Mouse (Mus musculus) ES-E14 (cell line): ENCODE data around the gene Tbc1d17. TPM values are rescaled to one million over a fixed set of nuclear protein-coding genes. Genes with fewer than 3 reads are reported as not detected.
"Not testable (repeated sequence)": the region's sequence is repeated elsewhere in the genome, so short reads cannot be mapped to it uniquely, and the experiment has no call there.

Source experiments
- DNase-seq: peaks from one replicate; pipeline ENCODE4 v3.0.0-alpha.2; 2013; ENCODE audit warnings: low read depth, low spot score
- H3K27ac ChIP-seq: 2 replicates; pipeline ENCODE4 v1.5.1; 2012; ENCODE audit warnings: low read depth, mild to moderate bottlenecking, low read length, moderate library complexity, mixed read lengths; ENCODE audit not compliant: poor library complexity, insufficient read depth, severe bottlenecking
- H3K36me3 ChIP-seq: 2 replicates; pipeline ENCODE4 v1.6.1; 2012; ENCODE audit warnings: mild to moderate bottlenecking, low read length, moderate library complexity, mixed read lengths; ENCODE audit not compliant: control insufficient read depth, poor library complexity, insufficient read depth, severe bottlenecking
- H3K4me1 ChIP-seq, 2 experiments: fragments of 150-350 bp in 1 of 2; sonication (generic) in 1 of 2; 2 replicates each; pipeline ENCODE4 v1.6.1; 2012; ENCODE audit warnings: low read length in 2 of 2, mild to moderate bottlenecking in 1 of 2, mixed read lengths in 1 of 2; ENCODE audit not compliant: control insufficient read depth in 2 of 2, insufficient read depth in 2 of 2, poor library complexity in 1 of 2
- H3K4me3 ChIP-seq, 2 experiments: fragments of 150-350 bp in 1 of 2; sonication (generic) in 1 of 2; 2 replicates each; pipeline ENCODE4 v1.5.1; 2012; ENCODE audit warnings: low read length in 2 of 2, low read depth in 1 of 2, mild to moderate bottlenecking in 1 of 2, mixed read lengths in 1 of 2; ENCODE audit not compliant: insufficient read depth in 1 of 2, poor library complexity in 1 of 2, severe bottlenecking in 1 of 2
- H3K9ac ChIP-seq: 2 replicates; pipeline ENCODE4 v1.6.1; 2012; ENCODE audit warnings: low read depth, mild to moderate bottlenecking, low read length, mixed read lengths; ENCODE audit not compliant: poor library complexity, insufficient read depth, severe bottlenecking
- H3K9me3 ChIP-seq: fragments of 150-350 bp; sonication (generic); 2 replicates; pipeline ENCODE4 v1.6.1; 2012; ENCODE audit warnings: low read depth, mild to moderate bottlenecking, low read length; ENCODE audit not compliant: control insufficient read depth, insufficient read depth
- CHD2 ChIP-seq: IDR thresholded peaks from 2 replicates; pipeline ENCODE4 v1.6.1; 2014; ENCODE audit warnings: mild to moderate bottlenecking, low read depth, low read length, inconsistent platforms
- HCFC1 ChIP-seq: IDR thresholded peaks from 2 replicates; pipeline ENCODE4 v1.6.1; 2012; ENCODE audit warnings: low read length, inconsistent platforms, borderline replicate concordance; ENCODE audit not compliant: insufficient read depth
- MAFK ChIP-seq: IDR thresholded peaks from 2 replicates; pipeline ENCODE4 v1.6.1; 2014; ENCODE audit warnings: mild to moderate bottlenecking, low read depth, low read length, inconsistent platforms; ENCODE audit not compliant: insufficient read depth
- ZC3H11A ChIP-seq: IDR thresholded peaks from 2 replicates; pipeline ENCODE4 v1.6.1; 2012; ENCODE audit warnings: low read depth, mild to moderate bottlenecking, inconsistent platforms, low read length, borderline replicate concordance
- ZNF384 ChIP-seq: IDR thresholded peaks from 2 replicates; pipeline ENCODE4 v1.6.1; 2012; ENCODE audit warnings: low read depth, low read length, inconsistent platforms
- in situ Hi-C, 2 experiments: fragments of 600-800 bp; cut with MboI; formaldehyde crosslinking; loops; one replicate each; pipeline ENCODE4 v1.15.1; 2025; ENCODE audit warnings: low sequenced_read_pairs in 2 of 2, inconsistent platforms in 1 of 2; ENCODE audit not compliant: unreplicated experiment in 2 of 2
- total RNA-seq: library from RNA; depleted of rRNA; stranded (reverse); fragments of 300-350 nt; gene quantifications from 2 replicates; pipeline ENCODE4 v1.2.3, GENCODE M21; 2012

The Tbc1d17 gene
- total RNA-seq, 1 experiment = 31.5 TPM

DNA sequence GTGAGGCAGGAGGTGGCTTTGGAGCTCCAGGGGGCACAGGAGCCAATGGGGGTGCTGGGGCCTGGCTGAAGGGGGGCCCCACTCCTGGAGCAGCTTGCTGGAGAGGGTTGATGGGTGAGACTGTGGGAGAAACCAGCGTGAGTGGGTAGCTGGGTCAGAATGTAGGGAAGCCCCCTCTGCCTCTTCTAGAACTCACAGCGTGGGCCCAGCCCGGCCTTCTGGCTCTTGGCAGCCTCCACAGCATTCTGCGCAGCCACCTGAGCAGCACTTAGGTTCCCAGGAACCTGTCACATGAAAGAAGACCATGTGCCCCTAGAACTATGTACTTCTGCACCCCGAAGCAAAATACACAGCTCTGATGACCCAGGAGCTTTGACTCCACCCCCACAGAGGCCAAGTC, 35.8 kb upstream of the Tbc1d17 start:
- Histone ChIP-seq H3K36me3 (peaks cover 75% of the 10 kb centered on the region), H3K9me3 (no peaks in the 10 kb centered on the region), H3K27ac (no peak overlapping the region), H3K9ac (no peak overlapping the region), H3K4me3 (no peak overlapping the region), H3K4me1 (peaks cover 0 to 7% of the 10 kb centered on the region in 2 experiments; a peak in 1 of 4 replicates)
- no peak for DNase-seq
- in situ Hi-C loops = no loop called here
- TF ChIP-seq HCFC1 = no peak
- no peak for TF ChIP-seq ZC3H11A
- TF ChIP-seq CHD2 = no peak
- TF ChIP-seq MAFK = no peak
- no peak for TF ChIP-seq ZNF384

DNA sequence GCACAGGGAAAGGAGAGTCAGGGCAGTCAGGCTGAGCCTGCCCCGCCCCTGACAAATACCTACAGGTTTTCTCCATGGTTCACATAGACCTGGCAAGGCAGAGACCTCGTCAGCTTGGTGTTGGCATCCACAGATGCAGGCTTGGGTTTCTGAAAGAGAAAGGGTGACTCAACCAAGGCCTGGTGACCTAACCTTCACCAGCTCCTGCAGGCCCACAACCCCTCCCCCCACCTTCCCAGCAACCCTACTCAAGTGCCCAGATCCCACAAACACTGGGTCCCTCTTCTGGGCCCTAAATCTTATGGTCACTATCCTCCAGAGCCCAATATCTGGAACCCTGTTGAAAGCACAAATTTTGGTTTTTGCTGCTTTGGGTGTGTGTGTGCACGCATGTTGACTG, 34.2 kb upstream of the Tbc1d17 start:
- in situ Hi-C loops = no loop called here
- H3K9ac ChIP-seq = no peak overlapping the region
- H3K9me3 ChIP-seq = no peaks in the 10 kb centered on the region
- H3K4me1 ChIP-seq = peaks cover 0 to 7% of the 10 kb centered on the region in 2 experiments; a peak in 1 of 4 replicates
- no peak overlapping the region for H3K4me3 ChIP-seq
- no peak overlapping the region for H3K27ac ChIP-seq
- no peak for TF ChIP-seq CHD2
- TF ChIP-seq MAFK = no peak
- no peak for TF ChIP-seq HCFC1
- no peak for TF ChIP-seq ZNF384
- TF ChIP-seq ZC3H11A = no peak
- DNase-seq = no peak
- H3K36me3 ChIP-seq = peaks cover 79% of the 10 kb centered on the region

GRCm38 (mm10) chr7:44877833-44878232, 29.0 kb upstream of the Tbc1d17 start:
- DNase-seq = no peak
- no peaks in the 10 kb centered on the region; a peak in 1 of 4 replicates for H3K4me1 ChIP-seq
- no peaks in the 10 kb centered on the region for H3K9me3 ChIP-seq
- in situ Hi-C loops = no loop called here
- H3K4me3 ChIP-seq = no peak overlapping the region
- H3K36me3 ChIP-seq = peaks cover 57% of the 10 kb centered on the region
- H3K27ac ChIP-seq = no peak overlapping the region
- TF ChIP-seq ZC3H11A (no peak), ZNF384 (no peak), CHD2 (no peak), MAFK (no peak), HCFC1 (no peak)
- H3K9ac ChIP-seq = no peak overlapping the region

GRCm38 (mm10) chr7:44871774-44872173, 22.9 kb upstream of the Tbc1d17 start:
- H3K9ac ChIP-seq, in situ Hi-C loops, H3K4me3 ChIP-seq, H3K27ac ChIP-seq, H3K36me3 ChIP-seq, H3K9me3 ChIP-seq, DNase-seq: not testable (repeated sequence)
- H3K4me1 ChIP-seq = peaks cover 0 to 11% of the 10 kb centered on the region in 2 experiments; a peak in 2 of 4 replicates

DNA sequence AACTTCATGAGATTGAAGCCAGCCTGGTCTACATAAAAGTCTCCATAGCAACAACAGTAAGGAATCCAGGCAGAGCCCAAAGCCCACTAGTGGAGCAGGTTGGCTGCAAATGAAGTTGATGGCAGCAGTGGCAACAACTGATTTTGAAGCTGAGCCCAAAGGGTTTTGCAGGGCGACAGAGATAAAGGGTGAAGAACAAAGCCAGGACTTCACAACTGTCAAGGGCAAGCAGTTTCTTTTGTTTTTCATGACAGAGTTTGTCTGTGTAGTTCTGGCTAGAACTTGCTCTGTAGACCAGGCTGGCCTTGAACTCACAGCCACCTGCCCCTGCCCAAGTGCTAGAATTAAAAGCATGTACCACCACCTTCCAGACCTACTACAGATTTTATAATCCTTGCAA, 22.3 kb upstream of the Tbc1d17 start:
- no peaks in the 10 kb centered on the region for H3K9me3 ChIP-seq
- in situ Hi-C loops = no loop called here
- H3K4me3 ChIP-seq = no peak overlapping the region
- H3K36me3 ChIP-seq = peaks cover 2% of the 10 kb centered on the region; the same call in 1 of the 2 replicates
- no peak overlapping the region for H3K27ac ChIP-seq
- no peak overlapping the region for H3K9ac ChIP-seq
- DNase-seq = no peak
- TF ChIP-seq CHD2 (no peak), HCFC1 (no peak), MAFK (no peak), ZNF384 (no peak), ZC3H11A (no peak)
- peaks cover 0 to 17% of the 10 kb centered on the region in 2 experiments; a peak in 2 of 4 replicates for H3K4me1 ChIP-seq
